Mouse (Mus musculus) hindbrain, postnatal 0 days (tissue): ENCODE results near the gene Sec24b. TPM values are rescaled to one million over a fixed set of nuclear protein-coding genes. Genes with fewer than 3 reads are reported as not detected.

ENCODE experiments used
- ATAC-seq: fragments of 200-750 bp; cut with Nextera tagmentation; 2 replicates; pipeline ENCODE4 v1.8.0; 2017; ENCODE audit warnings: mild to moderate bottlenecking, moderate TSS enrichment, moderate library complexity
- DNase-seq: peaks from one replicate; pipeline ENCODE4 v3.0.0-alpha.2; 2015; ENCODE audit warnings: low spot score
- H3K27ac ChIP-seq: fragments of 300-500 bp; sonication (generic); 2 replicates; pipeline ENCODE4 v1.5.1; 2014; ENCODE audit warnings: mild to moderate bottlenecking
- H3K27me3 ChIP-seq: fragments of 300-500 bp; sonication (generic); 2 replicates; pipeline ENCODE4 v1.6.1; 2014; ENCODE audit warnings: low read length, mixed read lengths; ENCODE audit not compliant: insufficient read depth
- H3K36me3 ChIP-seq: fragments of 300-500 bp; sonication (generic); 2 replicates; pipeline ENCODE4 v1.6.1; 2014; ENCODE audit warnings: low read length, mixed read lengths; ENCODE audit not compliant: insufficient read depth
- H3K4me1 ChIP-seq: fragments of 300-500 bp; sonication (generic); 2 replicates; pipeline ENCODE4 v1.6.1; 2014; ENCODE audit warnings: antibody characterized with exemption, low read length, mixed read lengths; ENCODE audit not compliant: insufficient read depth
- H3K4me2 ChIP-seq: fragments of 300-500 bp; sonication (generic); 2 replicates; pipeline ENCODE4 v1.6.1; 2014; ENCODE audit warnings: low read depth, mild to moderate bottlenecking, low read length, moderate library complexity, mixed read lengths
- H3K4me3 ChIP-seq: fragments of 300-500 bp; sonication (generic); 2 replicates; pipeline ENCODE4 v1.5.1; 2014; ENCODE audit warnings: low read length
- H3K9ac ChIP-seq: fragments of 300-500 bp; sonication (generic); replicated peaks from 2 replicates; pipeline ENCODE4 v1.6.1; 2014; ENCODE audit warnings: mild to moderate bottlenecking, low read length, moderate library complexity, mixed read lengths
- H3K9me3 ChIP-seq: fragments of 300-500 bp; sonication (generic); 2 replicates; pipeline ENCODE4 v1.6.1; 2016; ENCODE audit warnings: low read length, mixed read lengths
- CTCF ChIP-seq: IDR thresholded peaks from 2 replicates; pipeline ENCODE4 v1.5.1; 2016; ENCODE audit warnings: antibody characterized with exemption, control low read depth, low read depth
- WGBS: fragments of 180-500 bp; shearing (Covaris S2); extraction: QIAGEN DNeasy Blood & Tissue Kit; methylation state at CpG from one replicate; pipeline ENCODE4 v1.1.7; 2014; 5-methylcytosine and 5-hydroxymethylcytosine counted together
- polyA plus RNA-seq: library from polyadenylated mRNA; unstranded; fragments of >200 nt; fragmentation: Nextera tagmentation; extraction: Ambion mirVana; gene quantifications from 2 replicates; pipeline ENCODE4 v1.2.1, GENCODE M21; 2015
- total RNA-seq: library from RNA; depleted of rRNA; stranded (reverse); fragments of >200 nt; gene quantifications from 2 replicates; pipeline ENCODE4 v1.2.3, GENCODE M21; 2014

The Sec24b gene
- total and polyA plus RNA-seq, 2 experiments from 2014 or later: 34.0 to 39.7 TPM

GRCm38 (mm10) chr3:130055416-130056385, 5.7 kb downstream of the Sec24b start:
- ATAC-seq (no peak), DNase-seq (no peak)
- H3K9me3 ChIP-seq: no peaks in the 10 kb centered on the region
- H3K4me3 ChIP-seq: no peak overlapping the region
- TF ChIP-seq CTCF: no peak
- no peaks in the 10 kb centered on the region for H3K36me3 ChIP-seq
- no peaks in the 10 kb centered on the region for H3K27me3 ChIP-seq
- WGBS: 85% methylated on average over 15 of the region's 15 CpGs
- no peak overlapping the region for H3K4me2 ChIP-seq
- no peak overlapping the region for H3K9ac ChIP-seq
- no peak overlapping the region for H3K27ac ChIP-seq
- H3K4me1 ChIP-seq: peaks cover 21% of the 10 kb centered on the region

GRCm38 (mm10) chr3:130054587-130054986, 6.8 kb downstream of the Sec24b start:
- no peak for TF ChIP-seq CTCF
- 68% methylated on average over 6 of the region's 6 CpGs for WGBS
- Histone ChIP-seq H3K4me1 (peaks cover 20% of the 10 kb centered on the region), H3K4me2 (no peak overlapping the region), H3K9ac (no peak overlapping the region), H3K4me3 (no peak overlapping the region), H3K9me3 (no peaks in the 10 kb centered on the region), H3K36me3 (no peaks in the 10 kb centered on the region), H3K27me3 (no peaks in the 10 kb centered on the region), H3K27ac (no peak overlapping the region)
- no peak for ATAC-seq
- no peak for DNase-seq

GRCm38 (mm10) chr3:130053340-130054066, 7.8 kb downstream of the Sec24b start:
- no peaks in the 10 kb centered on the region for H3K27me3 ChIP-seq
- WGBS: 63% methylated on average over 10 of the region's 10 CpGs
- H3K9ac ChIP-seq: no peak overlapping the region
- no peak overlapping the region for H3K27ac ChIP-seq
- no peaks in the 10 kb centered on the region for H3K9me3 ChIP-seq
- peaks cover 9% of the 10 kb centered on the region for H3K4me1 ChIP-seq
- TF ChIP-seq CTCF: no peak
- no peak overlapping the region for H3K4me3 ChIP-seq
- ATAC-seq (no peak), DNase-seq (no peak)
- no peaks in the 10 kb centered on the region for H3K36me3 ChIP-seq
- H3K4me2 ChIP-seq: no peak overlapping the region

- Histone ChIP-seq H3K27me3 (no peaks in the 10 kb centered on the region), H3K4me3 (no peak overlapping the region), H3K36me3 (no peaks in the 10 kb centered on the region), H3K4me2 (no peak overlapping the region), H3K27ac (no peak overlapping the region), H3K9ac (no peak overlapping the region), H3K4me1 (0 out of 2 replicates have a peak, but pooled peaks cover 4% of the 10 kb centered on the region), H3K9me3 (no peaks in the 10 kb centered on the region)
- no peak for DNase-seq
- no peak for TF ChIP-seq CTCF
- WGBS: 68% methylated on average over 6 of the region's 6 CpGs
- ATAC-seq: no peak
Observed at GRCm38 (mm10) chr3:130052541-130053298, 8.6 kb downstream of the Sec24b start.

GRCm38 (mm10) chr3:130052116-130052515, 9.2 kb downstream of the Sec24b start:
- Histone ChIP-seq H3K36me3 (no peaks in the 10 kb centered on the region), H3K27ac (no peak overlapping the region), H3K4me1 (0 out of 2 replicates have a peak, but pooled peaks cover 4% of the 10 kb centered on the region), H3K4me3 (no peak overlapping the region), H3K27me3 (no peaks in the 10 kb centered on the region), H3K4me2 (no peak overlapping the region), H3K9me3 (no peaks in the 10 kb centered on the region), H3K9ac (no peak overlapping the region)
- 77% methylated on average over 8 of the region's 8 CpGs for WGBS
- ATAC-seq: no peak
- no peak for DNase-seq
- no peak for TF ChIP-seq CTCF

- WGBS: 94% methylated on average over 5 of the region's 5 CpGs
- H3K4me2 ChIP-seq: no peak overlapping the region
- H3K36me3 ChIP-seq: peaks cover 13% of the 10 kb centered on the region
- no peaks in the 10 kb centered on the region for H3K27me3 ChIP-seq
- no peaks in the 10 kb centered on the region for H3K4me1 ChIP-seq
- H3K9me3 ChIP-seq: no peaks in the 10 kb centered on the region
- ATAC-seq (no peak), DNase-seq (no peak)
- no peak for TF ChIP-seq CTCF
- H3K9ac ChIP-seq: no peak overlapping the region
- no peak overlapping the region for H3K27ac ChIP-seq
- H3K4me3 ChIP-seq: no peak overlapping the region
Observed at GRCm38 (mm10) chr3:130040711-130041110, 20.6 kb downstream of the Sec24b start.
